Mouse (Mus musculus): ENCODE measurements around the gene Robo1.

DNA sequence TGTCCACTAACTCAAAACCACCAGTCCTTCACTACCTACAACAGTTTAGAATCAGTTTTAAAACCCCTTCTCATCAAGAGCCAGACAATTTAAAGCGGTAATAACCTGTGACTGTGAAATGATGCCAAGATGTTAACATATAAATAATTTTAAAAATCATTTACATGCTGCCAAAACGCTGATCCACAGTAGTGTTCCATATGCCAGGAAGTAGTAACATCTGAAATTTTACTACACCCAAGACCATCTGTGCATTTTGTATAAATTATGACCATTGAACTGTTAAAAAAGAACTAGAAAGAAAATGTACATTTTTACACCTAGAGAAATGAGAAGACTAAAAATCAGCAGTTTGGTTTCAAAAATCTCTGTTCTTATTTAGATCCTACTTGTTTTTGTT, 600.8 kb downstream of the Robo1 start:
- no peak for TF ChIP-seq CTCF (IDR thresholded peaks at IDR 0.05; ENCODE audit: control insufficient read depth, insufficient read depth, insufficient replicate concordance, low read depth, low read length)
- TF ChIP-seq POLR2A (IDR thresholded peaks at IDR 0.05; ENCODE audit: control insufficient read depth, low read depth, low read length) = no peak
